Mouse (Mus musculus) lung, embryonic 14.5 days (tissue): ENCODE measurements at regions not wholly inside any gene's neighbourhood (a gene's known extent, or its start where the extent isn't known, plus 50 kb on each side); places are given as distances from the start of the nearest gene placed in this dataset.

Experiments
- ATAC-seq: fragments of 200-750 bp; cut with Nextera tagmentation; 2 replicates; pipeline ENCODE4 v1.8.0; 2017; ENCODE audit warnings: mild to moderate bottlenecking, moderate TSS enrichment, moderate library complexity; ENCODE audit not compliant: insufficient read depth
- DNase-seq: peaks from one replicate; pipeline ENCODE4 v3.0.0-alpha.2; 2015
- H3K27ac ChIP-seq: fragments of 300-500 bp; sonication (generic); 2 replicates; pipeline ENCODE4 v1.5.1; 2014; ENCODE audit warnings: low read depth, mild to moderate bottlenecking, moderate library complexity
- H3K27me3 ChIP-seq: fragments of 300-500 bp; sonication (generic); 2 replicates; pipeline ENCODE4 v1.6.1; 2014; ENCODE audit warnings: low read length, control low read depth; ENCODE audit not compliant: insufficient read depth
- H3K36me3 ChIP-seq: fragments of 300-500 bp; sonication (generic); 2 replicates; pipeline ENCODE4 v1.6.1; 2014; ENCODE audit warnings: control low read depth; ENCODE audit not compliant: insufficient read depth
- H3K4me1 ChIP-seq: fragments of 300-500 bp; sonication (generic); 2 replicates; pipeline ENCODE4 v1.6.1; 2014; ENCODE audit warnings: antibody characterized with exemption, control low read depth; ENCODE audit not compliant: insufficient read depth
- H3K4me2 ChIP-seq: fragments of 300-500 bp; sonication (generic); 2 replicates; pipeline ENCODE4 v1.6.1; 2014; ENCODE audit warnings: mild to moderate bottlenecking
- H3K4me3 ChIP-seq: fragments of 300-500 bp; sonication (generic); 2 replicates; pipeline ENCODE4 v1.5.1; 2014; ENCODE audit warnings: low read depth, low read length
- H3K9ac ChIP-seq: fragments of 300-500 bp; sonication (generic); 2 replicates; pipeline ENCODE4 v1.6.1; 2014
- H3K9me3 ChIP-seq: fragments of 300-500 bp; sonication (generic); 2 replicates; pipeline ENCODE4 v1.6.1; 2016; ENCODE audit warnings: low read depth, low read length, control low read depth
- CTCF ChIP-seq: IDR thresholded peaks from 2 replicates; pipeline ENCODE4 v1.5.1; 2016; ENCODE audit warnings: antibody characterized with exemption, low read depth
- WGBS: fragments of 180-500 bp; shearing (Covaris S2); extraction: QIAGEN DNeasy Blood & Tissue Kit; methylation state at CpG from one replicate; pipeline ENCODE4 v1.1.7; 2014; 5-methylcytosine and 5-hydroxymethylcytosine counted together

DNA sequence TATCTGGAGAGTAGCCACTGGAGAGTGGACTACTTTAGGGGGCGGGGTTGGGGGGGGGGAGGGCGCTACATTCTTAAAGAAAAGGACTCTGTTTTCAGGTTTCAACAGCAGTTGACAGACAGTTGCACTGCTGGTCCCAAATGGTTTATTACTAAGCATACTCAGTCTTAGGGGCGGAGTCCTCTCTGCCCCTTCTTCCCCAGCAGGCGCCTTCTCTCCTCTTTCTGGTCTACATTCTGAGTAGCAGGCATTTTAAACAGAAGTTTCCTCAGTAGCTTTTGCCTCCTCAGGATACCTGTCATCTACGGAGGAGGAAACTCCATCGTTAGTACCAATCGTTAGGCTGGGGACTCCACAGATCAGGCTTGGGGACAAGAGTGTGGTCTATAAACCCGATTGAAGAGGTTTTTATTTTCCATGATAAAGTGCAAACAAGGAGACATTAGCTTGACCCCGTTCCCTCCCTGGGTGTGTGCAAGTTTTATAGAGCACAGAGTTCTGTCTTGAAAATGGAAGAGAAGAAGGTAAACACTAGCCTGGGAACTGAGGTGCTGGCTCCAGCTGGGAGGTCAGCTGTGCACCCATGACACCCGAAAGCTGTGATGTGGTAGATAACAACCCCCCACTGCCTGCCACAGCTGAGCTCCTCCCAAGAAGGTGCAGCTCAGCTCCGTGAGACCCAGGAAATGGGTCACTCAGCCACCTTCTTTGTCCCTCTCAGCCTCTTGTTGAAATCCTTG lies 107.8 kb downstream of the Btg1 start:
- H3K4me3 ChIP-seq = no peak overlapping the region
- WGBS = 25% methylated on average over 11 of the region's 11 CpGs
- DNase-seq (no peak), ATAC-seq (no peak)
- H3K36me3 ChIP-seq = no peaks in the 10 kb centered on the region
- peak overlapping the region; percentile 54; the same call in 1 of the 2 replicates for H3K27ac ChIP-seq
- H3K9me3 ChIP-seq = no peaks in the 10 kb centered on the region
- no peaks in the 10 kb centered on the region for H3K27me3 ChIP-seq
- no peak overlapping the region for H3K9ac ChIP-seq
- H3K4me1 ChIP-seq = peaks cover 22% of the 10 kb centered on the region
- no peak for TF ChIP-seq CTCF
- H3K4me2 ChIP-seq = 0 out of 2 replicates have a peak overlapping the region, but pooled peaks have one; percentile 12

GRCm38 (mm10) chr10:96726801-96727780 lies 110.3 kb downstream of the Btg1 start:
- Histone ChIP-seq H3K27me3 (no peaks in the 10 kb centered on the region), H3K9me3 (no peaks in the 10 kb centered on the region), H3K4me2 (no peak overlapping the region), H3K27ac (no peak overlapping the region), H3K36me3 (no peaks in the 10 kb centered on the region), H3K9ac (no peak overlapping the region), H3K4me1 (peaks cover 17% of the 10 kb centered on the region), H3K4me3 (no peak overlapping the region)
- no peak for DNase-seq
- no peak for ATAC-seq
- WGBS = 70% methylated on average over 12 of the region's 12 CpGs
- TF ChIP-seq CTCF = no peak

- ATAC-seq = no peak
- H3K27ac ChIP-seq = no peak overlapping the region
- no peaks in the 10 kb centered on the region for H3K27me3 ChIP-seq
- WGBS = 46% methylated on average over 5 of the region's 5 CpGs
- DNase-seq = no peak
- H3K9ac ChIP-seq = no peak overlapping the region
- no peak overlapping the region for H3K4me3 ChIP-seq
- peaks cover 14% of the 10 kb centered on the region; the same call in 1 of the 2 replicates for H3K4me1 ChIP-seq
- TF ChIP-seq CTCF = no peak
- H3K4me2 ChIP-seq = no peak overlapping the region
- no peaks in the 10 kb centered on the region for H3K36me3 ChIP-seq
- no peaks in the 10 kb centered on the region for H3K9me3 ChIP-seq
Observed at GRCm38 (mm10) chr10:96733581-96733980, 116.8 kb downstream of the Btg1 start.

DNA sequence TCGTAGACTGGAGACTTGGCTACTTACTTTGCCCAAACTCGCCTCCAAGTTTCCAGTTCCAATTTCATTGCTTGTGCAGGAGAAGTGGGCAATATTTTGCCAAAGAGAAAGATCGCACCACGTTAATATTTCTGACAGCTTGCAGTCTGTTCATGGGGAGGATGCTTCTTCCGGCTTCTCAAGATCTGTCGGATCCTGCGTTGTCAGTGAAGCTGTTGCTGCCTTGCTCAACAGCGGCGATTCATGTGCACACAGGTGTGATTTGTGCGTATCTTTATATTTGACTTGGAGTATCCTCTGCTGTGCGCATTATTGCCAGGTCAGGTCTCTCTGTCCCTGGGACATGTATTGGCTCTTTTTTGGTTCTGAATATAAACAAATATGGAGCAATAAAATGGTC lies 118.3 kb downstream of the Btg1 start:
- WGBS = 68% methylated on average over 11 of the region's 11 CpGs
- ATAC-seq = no peak

DNA sequence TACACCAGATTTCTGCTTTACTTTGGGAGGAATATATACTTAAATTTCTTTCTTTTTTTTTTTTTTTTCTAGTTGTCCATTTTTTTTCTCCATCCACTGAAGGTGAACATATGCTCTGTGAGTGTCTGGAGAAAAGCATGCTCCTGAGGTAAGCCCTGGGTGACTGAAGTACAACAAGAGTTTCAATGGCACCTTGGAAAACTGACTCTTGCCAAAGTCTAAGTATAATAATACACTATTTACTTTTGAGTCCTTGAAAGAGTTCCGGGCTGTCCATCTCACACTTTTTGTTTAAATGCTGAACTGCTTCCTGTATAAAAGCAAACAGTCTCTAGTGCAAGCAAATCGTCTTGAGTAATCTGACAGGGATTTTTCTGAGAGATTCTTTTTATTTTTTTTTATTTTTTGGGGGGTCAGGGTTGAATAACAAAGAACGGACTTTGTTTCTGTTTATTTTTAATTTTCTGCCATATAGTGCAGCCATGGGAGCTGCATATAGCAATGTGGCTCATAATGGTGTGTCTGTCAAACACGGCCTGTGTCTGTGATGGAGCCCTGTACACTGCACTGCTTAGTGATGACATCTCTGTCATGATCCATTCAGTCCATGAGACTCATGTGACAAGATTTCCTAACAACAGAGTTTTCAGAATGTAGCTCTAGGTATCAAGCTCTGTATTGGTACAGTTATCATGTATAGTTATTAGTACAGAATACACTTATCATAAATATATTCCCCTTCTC lies 119.3 kb downstream of the Btg1 start:
- no peaks in the 10 kb centered on the region for H3K36me3 ChIP-seq
- peak; percentile 65 for DNase-seq
- H3K27me3 ChIP-seq = no peaks in the 10 kb centered on the region
- H3K4me2 ChIP-seq = no peak overlapping the region
- H3K4me1 ChIP-seq = peaks cover 9% of the 10 kb centered on the region; the same call in 1 of the 2 replicates
- ATAC-seq = peak; percentile 69
- H3K27ac ChIP-seq = no peak overlapping the region
- WGBS = 17% methylated on average over 4 of the region's 4 CpGs
- no peak overlapping the region for H3K9ac ChIP-seq
- TF ChIP-seq CTCF = no peak
- H3K4me3 ChIP-seq = no peak overlapping the region
- H3K9me3 ChIP-seq = no peaks in the 10 kb centered on the region

More for the DNA sequence above, 118.3 kb downstream of the Btg1 start:
- Histone ChIP-seq H3K4me1 (peaks cover 14% of the 10 kb centered on the region; the same call in 1 of the 2 replicates), H3K36me3 (no peaks in the 10 kb centered on the region), H3K4me3 (no peak overlapping the region), H3K27ac (no peak overlapping the region), H3K9me3 (no peaks in the 10 kb centered on the region), H3K9ac (no peak overlapping the region), H3K27me3 (no peaks in the 10 kb centered on the region), H3K4me2 (no peak overlapping the region)
- DNase-seq = no peak
- no peak for TF ChIP-seq CTCF

DNA sequence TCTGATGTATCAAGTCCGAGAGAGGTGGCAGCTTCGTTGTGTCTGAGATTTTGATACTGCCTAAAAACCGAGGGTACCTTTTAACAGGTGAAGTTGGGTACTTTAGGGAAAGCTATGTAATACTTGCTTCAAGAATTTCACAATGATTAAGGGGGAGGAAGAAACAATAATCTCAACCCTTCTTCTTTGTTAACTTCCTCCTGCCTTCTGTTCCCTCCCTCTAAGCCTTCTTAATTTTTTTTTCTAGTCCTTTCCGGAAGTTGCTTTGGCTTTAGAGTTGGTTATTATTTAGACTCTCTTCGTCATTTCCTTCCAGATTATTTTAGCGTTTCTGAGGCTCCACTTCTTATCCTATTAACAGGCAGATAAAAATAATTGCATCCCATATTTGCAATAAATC lies 121.2 kb downstream of the Btg1 start:
- Histone ChIP-seq H3K27ac (no peak overlapping the region), H3K9ac (no peak overlapping the region), H3K27me3 (no peaks in the 10 kb centered on the region), H3K4me1 (peaks cover 9% of the 10 kb centered on the region; the same call in 1 of the 2 replicates), H3K9me3 (no peaks in the 10 kb centered on the region), H3K36me3 (no peaks in the 10 kb centered on the region), H3K4me2 (no peak overlapping the region), H3K4me3 (no peak overlapping the region)
- ATAC-seq = no peak
- TF ChIP-seq CTCF = no peak
- no peak for DNase-seq
- WGBS = 78% methylated on average over 6 of the region's 6 CpGs
